Mouse (Mus musculus) CH12.LX (cell line): ENCODE data around the gene Taar8b. TPM values are rescaled to one million over a fixed set of nuclear protein-coding genes. Genes with fewer than 3 reads are reported as not detected.
A peak's percentile ranks its signal among the peaks of the same experiment; 100 is the strongest.

ENCODE experiments used
- DNase-seq: peaks from one replicate; pipeline ENCODE4 v3.0.0-alpha.2; 2013; ENCODE audit errors: extremely low read depth
- H3K27ac ChIP-seq: 2 replicates; pipeline ENCODE4 v1.5.1; 2012; ENCODE audit warnings: low read depth, mild to moderate bottlenecking, control low read depth, moderate library complexity; ENCODE audit not compliant: insufficient read depth
- H3K27me3 ChIP-seq: replicated peaks from 2 replicates; pipeline ENCODE3; 2012; ENCODE audit warnings: inconsistent platforms
- H3K36me3 ChIP-seq, 2 experiments: replicated peaks in 1 of 2; 2 replicates each; pipeline versions ENCODE3 to v1.6.1; 2012; ENCODE audit warnings: inconsistent platforms in 1 of 2, low read length in 1 of 2, mild to moderate bottlenecking in 1 of 2, mixed read lengths in 1 of 2, moderate library complexity in 1 of 2; ENCODE audit not compliant: control insufficient read depth in 1 of 2, insufficient read depth in 1 of 2
- H3K4me1 ChIP-seq, 2 experiments: 2 replicates each; pipeline ENCODE4 v1.6.1; 2012; ENCODE audit warnings: inconsistent platforms in 1 of 2, moderate library complexity in 1 of 2; ENCODE audit not compliant: insufficient read depth in 2 of 2, control insufficient read depth in 1 of 2
- H3K4me2 ChIP-seq: 2 replicates; pipeline ENCODE4 v1.6.1; 2012; ENCODE audit warnings: low read depth, mild to moderate bottlenecking, control low read depth; ENCODE audit not compliant: poor library complexity, insufficient read depth, severe bottlenecking
- H3K4me3 ChIP-seq, 3 experiments: fragments of 150-350 bp in 1 of 3; sonication (generic) in 1 of 3; replicated peaks in 1 of 3; 2 replicates each; pipeline versions ENCODE3 to v1.5.1; 2011 to 2012; ENCODE audit warnings: low read depth in 2 of 3, low read length in 2 of 3, mild to moderate bottlenecking in 2 of 3, moderate library complexity in 2 of 3, control low read depth in 1 of 3, improper control_type of control experiment in 1 of 3, inconsistent platforms in 1 of 3, mixed read lengths in 1 of 3; ENCODE audit not compliant: poor library complexity in 1 of 3
- H3K79me2 ChIP-seq: replicated peaks from 2 replicates; pipeline ENCODE4 v1.6.1; 2012; ENCODE audit warnings: mild to moderate bottlenecking, moderate library complexity; ENCODE audit not compliant: control insufficient read depth, poor library complexity, insufficient read depth, severe bottlenecking; ENCODE audit errors: extremely low read depth
- H3K9ac ChIP-seq: 2 replicates; pipeline ENCODE4 v1.6.1; 2012; ENCODE audit warnings: low read depth, mild to moderate bottlenecking, control low read depth, moderate library complexity; ENCODE audit not compliant: insufficient read depth
- H3K9me3 ChIP-seq: replicated peaks from 2 replicates; pipeline ENCODE3; 2012; ENCODE audit warnings: low read length, inconsistent platforms, mixed read lengths
- BHLHE40 ChIP-seq: IDR thresholded peaks from 2 replicates; pipeline ENCODE4 v1.6.1; 2011; ENCODE audit warnings: mild to moderate bottlenecking, low read depth, low read length, improper control_type of control experiment
- CHD1 ChIP-seq: IDR thresholded peaks from 2 replicates; pipeline ENCODE4 v1.6.1; 2012; ENCODE audit warnings: low read depth, low read length, improper control_type of control experiment, inconsistent platforms
- CHD2 ChIP-seq: IDR thresholded peaks from 2 replicates; pipeline ENCODE4 v1.6.1; 2011; ENCODE audit warnings: low read length, improper control_type of control experiment
- CTCF ChIP-seq, 2 experiments: IDR thresholded peaks in 1 of 2; conservative IDR thresholded peaks in 1 of 2; 2 replicates each; pipeline ENCODE4 v1.5.1; 2011 to 2012; ENCODE audit warnings: low read depth in 2 of 2, low read length in 2 of 2, improper control_type of control experiment in 1 of 2, inconsistent platforms in 1 of 2, mild to moderate bottlenecking in 1 of 2, moderate library complexity in 1 of 2
- ELF1 ChIP-seq: IDR thresholded peaks from 2 replicates; pipeline ENCODE4 v1.6.1; 2014; ENCODE audit warnings: low read depth, mild to moderate bottlenecking, inconsistent platforms, low read length, improper control_type of control experiment
- EP300 ChIP-seq: IDR thresholded peaks from 2 replicates; pipeline ENCODE4 v1.6.1; 2011; ENCODE audit warnings: low read length, improper control_type of control experiment
- ETS1 ChIP-seq: conservative IDR thresholded peaks from 2 replicates; pipeline ENCODE4 v1.6.1; 2012; ENCODE audit warnings: low read depth, mild to moderate bottlenecking, inconsistent platforms, low read length, improper control_type of control experiment, moderate library complexity
- GABPA ChIP-seq: IDR thresholded peaks from 2 replicates; pipeline ENCODE4 v1.6.1; 2012; ENCODE audit warnings: low read depth, low read length, improper control_type of control experiment, inconsistent platforms; ENCODE audit not compliant: insufficient replicate concordance
- HCFC1 ChIP-seq: IDR thresholded peaks from 2 replicates; pipeline ENCODE4 v1.6.1; 2012; ENCODE audit warnings: low read depth, mild to moderate bottlenecking, inconsistent platforms, low read length, improper control_type of control experiment
- IRF4 ChIP-seq: IDR thresholded peaks from 2 replicates; pipeline ENCODE4 v1.6.1; 2014; ENCODE audit warnings: low read depth, mild to moderate bottlenecking, inconsistent platforms, low read length, improper control_type of control experiment
- JUN ChIP-seq: IDR thresholded peaks from 2 replicates; pipeline ENCODE4 v1.6.1; 2011; ENCODE audit warnings: low read depth, mild to moderate bottlenecking, low read length, improper control_type of control experiment, moderate library complexity; ENCODE audit not compliant: insufficient read depth
- KAT2A ChIP-seq: IDR thresholded peaks from 2 replicates; pipeline ENCODE4 v1.6.1; 2012; ENCODE audit warnings: low read length, improper control_type of control experiment, inconsistent platforms; ENCODE audit not compliant: insufficient replicate concordance
- MAFK ChIP-seq: IDR thresholded peaks from 2 replicates; pipeline ENCODE4 v1.6.1; 2011; ENCODE audit warnings: low read length, improper control_type of control experiment; ENCODE audit not compliant: insufficient replicate concordance
- MAX ChIP-seq: IDR thresholded peaks from 2 replicates; pipeline ENCODE4 v1.6.1; 2011; ENCODE audit warnings: low read length, improper control_type of control experiment
- MAZ ChIP-seq: IDR thresholded peaks from 2 replicates; pipeline ENCODE4 v1.6.1; 2012; ENCODE audit warnings: low read depth, mild to moderate bottlenecking, inconsistent platforms, low read length, improper control_type of control experiment, moderate library complexity
- MEF2A ChIP-seq: IDR thresholded peaks from 2 replicates; pipeline ENCODE4 v1.6.1; 2014; ENCODE audit warnings: low read depth, mild to moderate bottlenecking, inconsistent platforms, low read length, improper control_type of control experiment, borderline replicate concordance
- MXI1 ChIP-seq: IDR thresholded peaks from 2 replicates; pipeline ENCODE4 v1.6.1; 2011; ENCODE audit warnings: mild to moderate bottlenecking, low read depth, low read length, improper control_type of control experiment
- MYC ChIP-seq: IDR thresholded peaks from 2 replicates; pipeline ENCODE4 v1.6.1; 2011; ENCODE audit warnings: low read depth, mild to moderate bottlenecking, improper control_type of control experiment, low read length
- NRF1 ChIP-seq: IDR thresholded peaks from 2 replicates; pipeline ENCODE4 v1.6.1; 2014; ENCODE audit warnings: low read depth, mild to moderate bottlenecking, inconsistent platforms, low read length, improper control_type of control experiment, moderate library complexity
- PAX5 ChIP-seq: IDR thresholded peaks from 2 replicates; pipeline ENCODE4 v1.6.1; 2012; ENCODE audit warnings: low read length, inconsistent platforms, mixed read lengths
- POLR2A ChIP-seq: IDR thresholded peaks from 2 replicates; pipeline ENCODE4 v1.6.1; 2011; ENCODE audit warnings: low read depth, mild to moderate bottlenecking, improper control_type of control experiment, low read length
- POLR2AphosphoS2 ChIP-seq: IDR thresholded peaks from 2 replicates; pipeline ENCODE4 v1.6.1; 2011; ENCODE audit warnings: low read depth, low read length, improper control_type of control experiment
- RAD21 ChIP-seq: IDR thresholded peaks from 2 replicates; pipeline ENCODE4 v1.6.1; 2011; ENCODE audit warnings: low read depth, mild to moderate bottlenecking, low read length, improper control_type of control experiment, moderate library complexity
- RCOR1 ChIP-seq: conservative IDR thresholded peaks from 2 replicates; pipeline ENCODE4 v1.6.1; 2012; ENCODE audit warnings: low read depth, mild to moderate bottlenecking, inconsistent platforms, low read length, improper control_type of control experiment
- SIN3A ChIP-seq: IDR thresholded peaks from 2 replicates; pipeline ENCODE4 v1.6.1; 2012; ENCODE audit warnings: low read length, improper control_type of control experiment, inconsistent platforms
- SMC3 ChIP-seq: IDR thresholded peaks from 2 replicates; pipeline ENCODE4 v1.6.1; 2011; ENCODE audit warnings: low read depth, low read length, improper control_type of control experiment
- TBP ChIP-seq: conservative IDR thresholded peaks from 2 replicates; pipeline ENCODE4 v1.6.1; 2011; ENCODE audit warnings: low read depth, low read length, improper control_type of control experiment
- UBTF ChIP-seq: IDR thresholded peaks from 2 replicates; pipeline ENCODE4 v1.6.1; 2012; ENCODE audit warnings: low read depth, mild to moderate bottlenecking, inconsistent platforms, low read length, improper control_type of control experiment, moderate library complexity
- USF1 ChIP-seq: IDR thresholded peaks from 2 replicates; pipeline ENCODE4 v1.6.1; 2014; ENCODE audit warnings: low read depth, mild to moderate bottlenecking, inconsistent platforms, low read length, improper control_type of control experiment
- USF2 ChIP-seq: conservative IDR thresholded peaks from 2 replicates; pipeline ENCODE4 v1.6.1; 2011; ENCODE audit warnings: low read depth, low read length, improper control_type of control experiment
- ZC3H11A ChIP-seq: IDR thresholded peaks from 2 replicates; pipeline ENCODE4 v1.6.1; 2012; ENCODE audit warnings: low read depth, mild to moderate bottlenecking, inconsistent platforms, low read length, improper control_type of control experiment
- ZKSCAN1 ChIP-seq: IDR thresholded peaks from 2 replicates; pipeline ENCODE4 v1.6.1; 2012; ENCODE audit warnings: low read depth, inconsistent platforms, low read length, improper control_type of control experiment, borderline replicate concordance
- dilution Hi-C: fragments of 300-500 bp; cut with MboI; formaldehyde crosslinking; loops from 2 replicates; pipeline ENCODE4 v1.14.3; 2020; ENCODE audit warnings: low sequenced_read_pairs; ENCODE audit not compliant: extremely low pct_unique_long_range_greater_than_20kb, extremely low pct_ligation_motif_present
- in situ Hi-C: fragments of 300-500 bp; cut with MboI; formaldehyde crosslinking; loops from 3 replicates; pipeline ENCODE4 v1.14.3; 2019; ENCODE audit warnings: low sequenced_read_pairs, low pct_ligation_motif_present, low pct_unique_long_range_greater_than_20kb, mixed read lengths
- polyA plus RNA-seq: library from polyadenylated mRNA; unstranded; fragments of >175 nt; gene quantifications from 2 replicates; pipeline ENCODE4 v1.2.1, GENCODE M21; 2012; ENCODE audit warnings: low read depth; ENCODE audit not compliant: insufficient read length
- total RNA-seq, 2 experiments: library from RNA; depleted of rRNA; stranded (reverse); fragments of 300-350 nt in 1 of 2; fragments of >200 nt in 1 of 2; gene quantifications; 2 replicates each; pipeline ENCODE4 v1.2.3; 2012 to 2014

The Taar8b gene
- total and polyA plus RNA-seq, 3 experiments: not detected

GRCm38 (mm10) chr10:24134071-24134645 lies 42.1 kb upstream of the Taar8b start:
- no peak overlapping the region for H3K4me2 ChIP-seq
- no peaks in the 10 kb centered on the region for H3K9me3 ChIP-seq
- H3K4me1 ChIP-seq: peaks cover 0 to 17% of the 10 kb centered on the region in 2 experiments; a peak in 2 of 4 replicates
- dilution Hi-C loops (no loop called here), in situ Hi-C loops (loop anchor here (25.0 kb wide), 1 partner anchor 322 kb away; no protein-coding TSS in a partner anchor)
- H3K4me3 ChIP-seq: no peak overlapping the region
- no peak overlapping the region for H3K27ac ChIP-seq
- H3K9ac ChIP-seq: no peak overlapping the region
- no peaks in the 10 kb centered on the region for H3K36me3 ChIP-seq
- no peaks in the 10 kb centered on the region for H3K79me2 ChIP-seq
- TF ChIP-seq MAX (no peak), MAFK (no peak), USF1 (no peak), CTCF (conservative IDR thresholded peaks at IDR 0.05 in 1 of 2, IDR thresholded peaks at IDR 0.05 in 1 of 2; ENCODE audit: low read depth in 2 of 2, low read length in 2 of 2) (no peak), ELF1 (no peak)
- no peaks in the 10 kb centered on the region for H3K27me3 ChIP-seq
- DNase-seq: no peak

GRCm38 (mm10) chr10:24133132-24133531 lies 41.0 kb upstream of the Taar8b start:
- H3K9ac ChIP-seq: no peak overlapping the region
- no peak overlapping the region for H3K27ac ChIP-seq
- TF ChIP-seq CHD1: no peak
- TF ChIP-seq RCOR1: no peak
- peak; percentile 69 for TF ChIP-seq ELF1
- TF ChIP-seq MAFK: no peak
- no peak for TF ChIP-seq UBTF
- TF ChIP-seq USF2: no peak
- peak; percentile 35; the same call in 1 of the 2 replicates for TF ChIP-seq EP300
- TF ChIP-seq POLR2AphosphoS2: no peak
- no peak for TF ChIP-seq SMC3
- peak; percentile 45 for TF ChIP-seq HCFC1
- TF ChIP-seq MXI1: peak; percentile 53; the same call in 1 of the 2 replicates
- TF ChIP-seq NRF1: no peak
- peak; percentile 56; the same call in 1 of the 2 replicates for TF ChIP-seq MAZ
- TF ChIP-seq CHD2: no peak
- no peak for TF ChIP-seq PAX5
- TF ChIP-seq MYC: no peak
- TF ChIP-seq POLR2A: no peak
- no peak for TF ChIP-seq RAD21
- no peak for TF ChIP-seq GABPA
- 0 out of 2 replicates have a peak, but pooled peaks have one; percentile 23 for TF ChIP-seq TBP
- no peak for TF ChIP-seq ZKSCAN1
- TF ChIP-seq CTCF (conservative IDR thresholded peaks at IDR 0.05 in 1 of 2, IDR thresholded peaks at IDR 0.05 in 1 of 2; ENCODE audit: low read depth in 2 of 2, low read length in 2 of 2): no peak
- TF ChIP-seq ETS1: no peak
- no peak for TF ChIP-seq JUN
- TF ChIP-seq MEF2A: no peak
- no peak for TF ChIP-seq KAT2A
- no peak for TF ChIP-seq BHLHE40
- no peak for TF ChIP-seq SIN3A
- no peak for TF ChIP-seq ZC3H11A
- no peak for TF ChIP-seq MAX
- TF ChIP-seq IRF4: no peak

More at GRCm38 (mm10) chr10:24133132-24133531, 41.0 kb upstream of the Taar8b start:
- dilution Hi-C loops: no loop called here
- no peaks in the 10 kb centered on the region for H3K79me2 ChIP-seq
- no peaks in the 10 kb centered on the region for H3K27me3 ChIP-seq
- H3K4me1 ChIP-seq: peaks cover 0 to 17% of the 10 kb centered on the region in 2 experiments; a peak in 2 of 4 replicates
- no peak overlapping the region for H3K4me3 ChIP-seq
- H3K9me3 ChIP-seq: no peaks in the 10 kb centered on the region
- DNase-seq: peak; percentile 57
- no peak overlapping the region; the same call in 1 of the 2 replicates for H3K4me2 ChIP-seq
- H3K36me3 ChIP-seq: no peaks in the 10 kb centered on the region
- in situ Hi-C loops: loop anchor here (25.0 kb wide), 1 partner anchor 321 kb away; no protein-coding TSS in a partner anchor
